Mouse (Mus musculus) ovary, adult 18-20 months (tissue): ENCODE measurements at regions not wholly inside any gene's neighbourhood (a gene's known extent, or its start where the extent isn't known, plus 50 kb on each side); places are given as distances from the start of the nearest gene placed in this dataset.

Source experiments
- DNase-seq: peaks from one replicate; pipeline ENCODE4 v3.0.0; 2022; ENCODE audit warnings: low spot score, mixed read lengths

- no peak for DNase-seq
Measured at GRCm38 (mm10) chr4:55740062-55740461, 207.8 kb upstream of the Klf4 start.

DNA sequence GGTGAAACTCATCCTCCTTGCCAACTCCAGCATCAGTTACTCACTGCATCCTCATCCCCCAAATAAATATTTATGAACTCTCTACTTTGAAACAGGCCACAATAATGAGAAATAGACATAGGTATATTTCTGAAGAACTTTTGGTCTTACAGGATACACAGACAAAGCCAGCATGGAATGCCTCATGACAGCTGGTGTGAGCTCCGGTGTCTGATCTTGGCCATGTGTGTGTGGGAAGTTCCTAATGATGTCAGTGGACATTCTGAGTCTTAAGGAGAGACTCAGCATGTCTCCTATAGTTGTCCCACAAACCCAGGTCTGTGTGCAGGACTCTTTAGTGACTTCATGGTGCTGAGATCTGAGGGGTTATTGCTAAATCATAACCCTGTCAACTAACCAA lies 206.4 kb upstream of the Klf4 start:
- DNase-seq = no peak

GRCm38 (mm10) chr4:55735453-55735852 lies 203.2 kb upstream of the Klf4 start:
- no peak for DNase-seq

DNA sequence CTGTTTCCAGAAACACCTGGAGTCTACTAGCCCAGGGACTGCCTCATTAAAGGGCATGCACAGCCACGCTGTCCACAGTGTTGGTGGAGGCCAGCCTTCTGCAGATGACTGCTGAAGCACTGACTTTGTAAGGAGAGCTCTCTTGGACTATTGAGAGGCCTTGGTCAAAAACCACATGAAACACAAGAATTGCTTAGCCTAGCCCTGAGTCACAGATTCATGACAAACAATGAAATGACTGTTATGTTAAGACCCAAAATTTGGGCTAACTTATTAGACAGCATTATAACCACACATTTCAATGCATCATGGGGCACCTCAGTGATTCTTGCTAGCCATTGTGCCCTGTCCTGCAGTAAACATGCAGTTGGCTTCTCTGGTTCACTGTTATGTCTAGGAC lies 202.1 kb upstream of the Klf4 start:
- DNase-seq = no peak

- no peak for DNase-seq
Measured at GRCm38 (mm10) chr4:55733223-55733622, 201.0 kb upstream of the Klf4 start.

DNA sequence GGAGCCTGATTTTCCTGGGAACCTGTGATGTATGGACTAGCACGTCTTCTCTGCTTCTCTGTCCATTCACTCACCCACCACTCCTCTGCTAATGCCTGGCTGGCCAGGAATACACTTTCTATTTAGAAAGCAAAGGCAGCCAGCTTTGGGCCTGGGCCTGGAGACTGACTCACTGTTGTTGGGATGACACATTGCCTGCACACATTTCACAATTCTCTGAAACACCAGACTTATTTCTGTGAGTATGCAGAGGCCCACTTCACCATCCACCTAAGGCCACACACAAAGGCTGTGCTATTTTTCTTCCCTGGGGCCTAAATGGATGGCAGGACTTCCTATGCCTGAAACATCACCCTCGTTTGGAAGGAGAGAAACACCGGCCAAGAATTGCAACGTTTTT lies 199.7 kb upstream of the Klf4 start:
- DNase-seq = peak; percentile 26

- no peak for DNase-seq
Measured at GRCm38 (mm10) chr4:55730266-55730665, 198.0 kb upstream of the Klf4 start.

- no peak for DNase-seq
Measured at GRCm38 (mm10) chr4:55727178-55727577, 194.9 kb upstream of the Klf4 start.

- no peak for DNase-seq
Measured at GRCm38 (mm10) chr4:55726081-55726480, 193.8 kb upstream of the Klf4 start.

- DNase-seq = no peak
Measured at GRCm38 (mm10) chr4:55724286-55724685, 192.0 kb upstream of the Klf4 start.

DNA sequence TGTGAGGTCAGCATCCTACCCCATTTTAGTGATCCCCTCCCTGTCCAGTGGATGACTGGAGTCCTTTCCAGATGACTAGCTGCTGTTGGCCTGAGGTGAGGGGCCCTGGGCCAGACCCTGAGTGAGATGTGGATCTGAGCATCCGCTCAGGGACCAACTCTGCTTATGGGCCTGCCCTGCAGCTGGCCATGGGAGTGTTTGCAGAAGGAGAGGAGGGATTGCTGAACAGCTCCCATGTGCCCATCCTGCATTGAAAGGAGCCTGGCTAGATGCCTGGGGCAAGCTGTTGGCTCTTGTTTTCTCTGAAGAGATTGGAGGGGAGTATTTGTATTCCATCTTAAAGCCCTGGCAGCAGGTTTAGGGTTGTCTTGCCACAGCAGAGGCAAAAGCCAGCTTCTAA lies 190.9 kb upstream of the Klf4 start:
- DNase-seq = peak; percentile 19

- DNase-seq = no peak
Measured at GRCm38 (mm10) chr4:55722388-55722787, 190.1 kb upstream of the Klf4 start.

GRCm38 (mm10) chr4:55721834-55722233 lies 189.6 kb upstream of the Klf4 start:
- DNase-seq = peak; percentile 32

DNA sequence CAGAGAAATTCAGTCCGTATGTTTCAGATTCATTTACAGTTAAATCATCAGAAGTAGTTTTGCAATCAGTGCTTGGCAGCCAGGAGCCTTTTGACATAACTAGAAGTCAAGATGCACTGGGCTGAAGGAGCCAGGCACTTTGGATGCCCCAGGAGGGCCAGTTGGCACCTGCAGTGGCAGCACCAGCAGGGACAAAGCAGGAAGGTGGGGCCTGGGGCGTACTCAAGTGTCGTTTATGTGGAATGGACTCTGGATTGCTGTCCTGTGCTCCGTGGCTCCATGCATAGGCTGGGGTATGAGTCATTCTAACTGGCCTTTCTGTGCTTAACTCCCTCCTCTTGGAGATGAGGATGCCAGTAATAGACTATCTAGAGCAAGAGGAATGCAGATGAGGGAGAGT lies 186.2 kb upstream of the Klf4 start:
- DNase-seq = no peak

- no peak for DNase-seq
Measured at GRCm38 (mm10) chr4:55716161-55716651, 183.9 kb upstream of the Klf4 start.

DNA sequence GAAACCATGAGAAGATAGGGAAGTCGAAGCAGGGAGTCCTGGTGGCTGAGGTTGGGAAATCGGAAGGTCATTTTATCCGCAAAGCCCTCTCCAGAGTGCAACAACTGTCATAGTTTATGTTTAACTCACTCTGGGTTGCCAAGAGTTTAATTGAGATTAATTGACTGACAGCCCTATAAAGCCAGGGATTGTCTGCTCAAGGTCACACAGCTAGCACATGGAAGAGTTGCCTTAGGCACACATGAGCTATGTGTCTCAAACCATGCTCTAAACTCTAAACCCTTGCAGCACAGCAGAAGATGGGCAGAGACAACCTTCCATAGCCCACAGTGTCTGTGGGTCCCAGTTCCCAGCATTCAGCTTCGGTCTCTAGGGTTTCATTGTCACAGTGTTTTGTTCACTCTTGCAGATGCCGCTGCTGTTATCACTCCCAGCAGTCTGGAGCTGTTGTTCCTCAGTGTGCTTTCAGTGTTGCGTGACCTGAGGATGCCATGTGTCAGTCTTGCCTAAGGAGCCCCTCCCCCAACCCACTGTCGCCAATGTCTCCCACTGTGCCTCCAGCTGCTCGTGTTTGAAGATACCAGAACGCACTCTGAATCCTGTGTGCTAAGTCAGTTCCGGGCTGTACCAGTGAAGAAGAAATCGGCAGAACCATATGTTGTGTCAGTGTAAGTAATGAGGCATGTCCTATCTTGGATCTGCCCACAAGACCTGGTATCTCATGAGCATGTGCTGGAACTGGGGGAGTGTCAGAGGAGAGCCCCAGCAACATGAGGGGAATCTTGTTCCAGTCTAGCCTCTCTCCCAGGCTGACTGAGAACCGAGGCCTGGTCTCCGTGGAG lies 179.5 kb upstream of the Klf4 start:
- no peak for DNase-seq

DNA sequence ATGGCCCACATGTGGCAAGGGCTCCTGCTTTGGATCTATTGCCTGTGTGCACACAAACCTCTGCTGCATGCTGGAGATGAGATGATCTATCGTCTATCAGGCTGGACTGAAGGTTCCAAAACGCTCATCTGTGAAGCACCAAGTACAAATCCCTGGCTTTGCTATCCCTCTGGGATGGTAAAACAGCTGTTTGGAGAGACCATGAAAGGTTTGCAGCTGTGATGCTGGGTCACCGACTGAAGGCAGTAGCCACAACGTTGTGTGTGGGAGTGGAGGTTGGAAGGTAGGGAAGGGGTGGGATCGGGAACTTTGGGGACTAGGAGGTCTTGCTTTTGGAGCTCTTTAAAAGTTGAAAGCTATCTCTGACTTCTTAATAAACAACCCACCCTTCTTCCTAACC lies 178.2 kb upstream of the Klf4 start:
- no peak for DNase-seq

GRCm38 (mm10) chr4:55708808-55709207 lies 176.5 kb upstream of the Klf4 start:
- no peak for DNase-seq

- DNase-seq = no peak
Measured at GRCm38 (mm10) chr4:55707916-55708315, 175.7 kb upstream of the Klf4 start.

DNA sequence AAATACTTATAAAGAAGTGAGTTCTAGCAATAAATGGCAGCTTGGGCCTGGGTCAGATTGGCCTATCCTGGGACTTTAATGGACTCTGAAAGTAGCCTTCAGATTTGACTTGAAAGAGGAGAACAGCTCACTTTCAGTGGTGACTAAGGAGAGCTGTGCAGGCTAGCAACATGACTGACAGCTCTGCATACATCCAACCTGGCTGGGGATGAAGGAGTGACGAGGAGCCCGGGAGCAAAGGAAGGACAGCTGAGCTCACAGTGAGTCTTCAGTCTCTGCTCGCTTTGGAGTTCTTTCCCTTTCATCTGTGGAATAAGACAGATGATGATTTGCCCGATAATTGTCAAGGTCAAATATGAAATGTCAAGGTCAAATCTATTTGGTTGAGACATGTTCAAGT lies 172.7 kb upstream of the Klf4 start:
- DNase-seq = no peak

DNA sequence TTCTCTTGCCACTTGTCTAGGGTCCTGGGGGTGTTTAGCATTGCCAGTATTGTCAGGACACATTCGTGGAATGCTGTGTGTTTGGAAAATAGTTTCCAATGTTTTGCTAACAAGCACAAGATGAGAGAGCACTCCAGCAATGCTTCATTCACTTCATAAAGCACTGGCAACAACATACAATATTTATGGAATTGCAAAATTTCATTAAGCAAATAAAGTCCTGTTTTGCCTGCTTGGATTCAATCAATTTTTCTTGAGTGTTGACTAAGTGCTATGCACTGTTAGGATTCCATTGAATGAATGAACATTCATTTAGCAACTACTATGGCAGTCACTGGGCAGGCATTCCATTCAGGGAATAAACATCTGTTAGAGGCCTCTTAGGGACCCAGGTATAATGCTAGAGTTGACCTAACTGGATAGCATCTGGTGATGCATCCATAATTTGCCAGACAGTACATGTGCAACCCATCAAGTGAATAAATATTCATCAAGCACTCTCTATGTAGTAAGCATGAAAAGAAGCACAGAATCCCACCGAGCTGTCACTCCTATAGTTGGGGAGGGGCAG lies 171.2 kb upstream of the Klf4 start:
- no peak for DNase-seq

DNA sequence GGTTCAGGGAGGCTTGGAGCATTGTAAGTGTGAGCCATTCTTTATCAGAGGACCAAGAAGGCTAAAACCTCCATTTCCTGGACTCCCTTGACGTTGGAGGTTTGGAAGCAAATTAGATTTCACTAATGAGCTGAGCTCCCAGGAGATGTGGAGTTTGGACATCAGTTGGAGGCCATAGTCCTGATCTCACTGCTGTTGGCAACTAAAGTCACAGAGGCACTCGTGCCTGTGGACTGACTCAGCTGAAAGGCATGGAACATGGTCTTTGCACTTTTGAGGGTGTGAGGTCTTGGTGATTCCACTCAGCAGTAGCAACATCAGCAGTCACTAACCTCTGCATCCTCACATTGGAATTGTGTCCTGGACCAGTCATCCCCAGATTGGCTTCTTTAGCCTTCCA lies 169.1 kb upstream of the Klf4 start:
- DNase-seq = no peak

GRCm38 (mm10) chr4:55699917-55700316 lies 167.7 kb upstream of the Klf4 start:
- DNase-seq = no peak

GRCm38 (mm10) chr4:55699161-55699560 lies 166.9 kb upstream of the Klf4 start:
- no peak for DNase-seq
